Mouse (Mus musculus) gastrocnemius, postnatal 10 days (tissue): ENCODE results near the gene Thoc6. TPM values are rescaled to one million over a fixed set of nuclear protein-coding genes. Genes with fewer than 3 reads are reported as not detected.
A peak's percentile ranks its signal among the peaks of the same experiment; 100 is the strongest.

Experiments
- DNase-seq: peaks from one replicate; pipeline ENCODE4 v3.0.0; 2021; ENCODE audit warnings: mixed read lengths
- total RNA-seq, 2 experiments: library from RNA; stranded (reverse); gene quantifications; 2 replicates each; pipeline ENCODE4 v1.2.3; 2021

The Thoc6 gene
- total RNA-seq, 2 experiments from 2014 or later, result 17.7 to 21.2 TPM

DNA sequence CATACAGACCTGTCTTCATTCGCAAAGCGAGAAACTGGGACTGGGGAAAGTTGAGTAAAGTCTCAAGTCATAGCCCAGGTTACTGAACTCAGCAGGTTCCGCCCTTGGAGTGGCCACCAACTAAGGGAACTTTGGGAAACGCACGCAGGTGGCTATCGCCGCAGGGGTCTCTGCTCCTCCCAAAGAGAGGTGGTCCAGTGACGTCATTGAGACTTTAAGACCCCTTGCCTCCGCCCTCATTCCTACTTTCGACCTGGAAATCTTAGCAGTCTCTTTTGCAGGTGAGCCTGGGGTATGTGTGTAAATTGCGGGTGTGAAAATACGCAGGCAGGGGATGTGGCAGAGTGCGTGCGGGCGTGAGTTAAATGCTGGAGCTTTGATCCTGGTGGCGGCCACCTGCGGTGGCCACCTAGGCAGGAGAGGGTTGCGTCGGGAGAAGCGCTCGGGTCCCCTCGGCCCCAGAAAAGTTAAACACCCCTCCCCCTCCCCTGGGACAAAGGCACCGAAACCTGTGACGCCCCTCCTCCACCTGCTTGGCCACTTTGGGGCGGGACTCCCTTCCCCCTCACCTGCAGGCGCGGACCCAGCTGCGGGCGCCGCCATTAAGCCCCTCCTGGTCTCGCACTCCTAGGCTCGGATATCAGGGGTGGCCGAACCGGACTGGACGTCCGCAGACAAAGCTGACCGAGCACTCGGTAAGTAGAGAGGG is 5.6 kb upstream of the Thoc6 start, which contains the start of gene Cldn6:
Gene Cldn6 (plus strand): TSS at position 123 of the 709 bp plus-strand sequence.
- no peak for DNase-seq

- peak; percentile 81 for DNase-seq
These were observed 3.6 kb upstream of the Thoc6 start, which contains the start of gene Tnfrsf12a for GRCm38 (mm10) chr17:23677236-23677679. Tnfrsf12a (minus strand) TSS chr17:23677468.

DNA sequence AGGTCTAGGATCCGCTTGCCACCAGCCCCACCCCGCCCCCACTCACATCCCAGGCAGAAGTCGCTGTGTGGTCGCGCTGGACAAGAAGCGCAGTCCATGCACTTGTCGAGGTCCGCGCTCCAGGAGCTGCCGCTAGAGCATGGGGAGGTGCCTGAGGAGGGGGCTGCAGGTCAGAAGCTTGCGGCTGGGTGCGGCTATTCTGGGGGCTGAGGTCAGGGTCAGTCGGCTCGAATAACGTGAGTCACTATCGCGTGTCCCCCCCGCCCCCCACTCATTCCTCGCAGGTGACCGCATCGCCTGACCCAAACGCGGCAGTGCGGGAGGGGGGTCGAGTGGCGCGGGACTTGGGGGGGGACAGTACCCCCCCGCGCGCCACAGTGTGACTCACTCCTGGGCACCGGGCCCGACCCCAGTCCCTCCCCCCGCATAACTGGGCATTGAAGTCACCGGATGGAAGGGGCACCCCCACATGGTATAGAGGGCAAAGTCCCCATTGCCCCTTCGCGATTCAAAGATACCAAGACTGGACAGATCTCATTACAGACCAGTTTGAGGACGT is 2.9 kb upstream of the Thoc6 start:
- DNase-seq, result peak; percentile 70

DNA sequence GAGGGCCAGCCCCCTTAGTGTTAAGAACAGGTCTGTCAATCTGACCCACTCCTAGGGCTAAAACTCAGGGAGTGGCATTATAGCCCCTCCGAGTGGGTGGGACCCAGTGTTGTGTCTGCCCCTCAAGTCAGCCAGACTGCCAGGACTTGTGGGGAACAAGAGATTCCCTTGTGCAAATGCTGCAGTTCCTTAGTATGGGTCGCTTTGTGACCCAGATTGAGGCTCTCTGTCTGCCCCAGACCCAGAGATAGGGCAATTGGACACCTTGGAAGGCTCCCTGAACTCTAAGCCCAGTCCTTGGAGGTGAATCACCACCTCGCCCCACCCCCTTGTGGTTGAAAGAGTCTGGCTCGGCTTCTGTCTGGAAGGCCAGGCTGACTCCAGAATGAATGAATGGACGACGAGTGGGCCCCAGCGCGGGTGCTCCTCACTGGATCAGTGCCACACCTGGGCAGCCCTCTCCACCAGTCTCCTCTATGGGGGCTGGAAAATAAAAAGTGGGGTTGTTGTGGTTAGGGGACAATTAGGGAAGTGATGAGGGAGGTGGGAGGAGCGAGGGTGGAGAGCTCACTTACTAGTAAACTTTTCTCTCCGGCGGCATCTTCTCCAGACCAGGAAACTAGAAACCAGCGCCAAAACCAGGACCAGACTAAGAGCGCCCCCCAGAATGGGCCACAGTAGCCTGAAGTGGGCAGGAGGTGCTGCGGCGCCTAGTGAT is 2.0 kb upstream of the Thoc6 start:
- peak; percentile 59 for DNase-seq

GRCm38 (mm10) chr17:23675127-23675526 is 1.4 kb upstream of the Thoc6 start:
- DNase-seq, result peak; percentile 66

- no peak for DNase-seq
These were observed 730 bp upstream of the Thoc6 start for GRCm38 (mm10) chr17:23674271-23674952.

DNA sequence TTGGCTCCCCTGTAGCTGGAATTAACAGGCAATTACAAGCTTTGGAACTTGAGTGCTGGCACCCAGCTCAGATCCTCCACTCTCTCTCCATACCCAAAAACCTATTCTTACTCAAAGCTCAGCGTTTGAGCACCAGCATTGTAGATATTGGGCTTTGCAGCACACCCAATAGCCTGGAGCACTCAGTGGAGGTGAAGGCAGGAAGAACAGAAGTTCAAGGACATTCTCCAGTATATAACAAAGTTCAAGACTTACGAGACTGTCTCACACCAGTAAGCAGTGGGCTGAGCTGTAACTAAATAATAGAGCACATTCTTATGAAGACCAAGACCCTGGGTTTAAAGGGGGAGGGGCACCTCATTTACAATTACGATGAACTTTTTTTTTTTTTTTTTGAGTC is 921 bp downstream of the Thoc6 start:
- DNase-seq, result no peak

DNA sequence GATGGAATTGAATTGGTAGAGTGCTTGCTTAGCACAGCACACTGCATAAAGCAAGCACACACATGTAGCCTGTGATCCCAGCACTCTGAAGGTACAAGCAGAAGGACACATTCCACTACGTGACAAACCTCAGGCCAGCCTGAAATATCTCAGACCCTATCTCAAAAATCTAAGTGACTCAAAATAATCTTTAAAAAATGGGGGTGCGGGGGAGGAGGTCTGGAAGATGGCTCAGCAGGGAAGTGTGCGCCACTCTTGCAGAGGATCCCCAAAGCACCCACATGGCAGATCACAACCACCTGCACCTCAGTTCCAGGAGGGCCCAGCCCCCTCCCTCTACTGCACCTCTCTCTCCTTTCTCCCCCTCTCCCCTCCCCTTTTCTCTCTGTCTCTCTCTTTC is 2.2 kb downstream of the Thoc6 start:
- no peak for DNase-seq

- no peak for DNase-seq
These were observed 3.1 kb downstream of the Thoc6 start for GRCm38 (mm10) chr17:23670516-23671074.

DNA sequence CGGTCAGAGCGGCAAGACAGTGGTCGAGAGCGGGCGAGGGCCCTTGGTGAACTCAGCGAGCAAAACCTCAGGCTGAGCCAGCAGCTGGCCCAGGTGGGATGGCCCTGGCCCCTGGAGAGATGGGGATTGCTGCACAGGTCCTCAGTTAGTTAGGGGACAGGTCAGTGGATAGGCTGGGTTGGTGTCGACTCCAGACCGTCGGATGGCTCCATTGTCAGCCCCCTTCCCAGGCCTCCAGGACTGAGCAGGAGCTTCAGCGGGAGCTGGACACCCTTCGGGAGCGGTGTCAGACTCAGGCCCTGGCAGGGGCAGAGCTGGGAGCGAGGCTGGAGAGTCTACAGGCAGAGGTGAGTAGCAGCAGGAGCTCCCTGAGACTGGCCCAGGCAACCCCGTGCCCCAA is 8.2 kb downstream of the Thoc6 start:
- DNase-seq, result no peak

- no peak for DNase-seq
These were observed 9.1 kb downstream of the Thoc6 start for GRCm38 (mm10) chr17:23664556-23665021.

DNA sequence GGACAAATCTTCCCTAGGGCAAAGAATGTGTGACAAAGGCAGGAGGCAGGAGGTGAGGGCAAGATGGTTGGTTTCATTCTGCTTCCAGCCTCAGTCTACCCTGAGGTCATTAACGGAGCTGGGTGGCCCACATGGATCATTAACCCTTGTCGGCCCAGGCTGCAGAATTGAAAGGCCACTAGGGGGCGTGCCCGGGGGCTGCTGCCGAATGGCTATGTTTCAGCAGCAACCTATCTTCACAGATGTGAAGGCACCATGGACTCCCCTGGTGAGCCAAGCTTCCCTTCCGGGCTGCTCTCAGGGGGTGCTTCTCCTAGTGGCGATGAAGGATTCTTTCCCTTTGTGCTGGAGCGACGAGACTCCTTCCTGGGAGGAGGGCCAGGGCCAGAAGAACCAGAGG is 12.2 kb downstream of the Thoc6 start:
- DNase-seq, result no peak

- DNase-seq, result no peak
These were observed 12.8 kb downstream of the Thoc6 start for GRCm38 (mm10) chr17:23660876-23661200.

GRCm38 (mm10) chr17:23660117-23660875 is 13.4 kb downstream of the Thoc6 start, which contains the start of gene Bicdl2:
Bicdl2 (plus strand) TSS chr17:23660506.
- no peak for DNase-seq

GRCm38 (mm10) chr17:23658450-23658849 is 15.2 kb downstream of the Thoc6 start:
- no peak for DNase-seq

DNA sequence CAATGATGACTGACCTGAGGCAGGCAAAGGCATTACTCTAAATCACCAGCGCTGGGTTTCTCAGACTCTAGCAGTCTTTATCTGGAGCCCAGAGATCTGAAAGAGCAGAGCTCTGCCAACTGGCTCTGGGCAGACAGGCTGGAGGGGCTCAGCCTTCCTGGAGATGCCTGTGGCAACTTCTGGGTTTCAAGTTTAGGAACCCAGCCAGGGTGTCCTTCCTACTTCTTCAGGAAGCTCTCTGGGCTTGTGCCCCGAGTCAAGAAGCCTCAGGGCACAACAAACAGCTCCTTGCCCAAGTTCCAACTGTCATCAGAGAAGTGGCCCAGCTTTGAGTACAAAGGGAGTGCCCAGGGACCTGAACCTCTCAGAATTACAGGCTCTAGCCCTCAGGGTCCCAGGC is 19.3 kb downstream of the Thoc6 start:
- no peak for DNase-seq

- DNase-seq, result no peak
These were observed 19.7 kb downstream of the Thoc6 start for GRCm38 (mm10) chr17:23654001-23654400.

DNA sequence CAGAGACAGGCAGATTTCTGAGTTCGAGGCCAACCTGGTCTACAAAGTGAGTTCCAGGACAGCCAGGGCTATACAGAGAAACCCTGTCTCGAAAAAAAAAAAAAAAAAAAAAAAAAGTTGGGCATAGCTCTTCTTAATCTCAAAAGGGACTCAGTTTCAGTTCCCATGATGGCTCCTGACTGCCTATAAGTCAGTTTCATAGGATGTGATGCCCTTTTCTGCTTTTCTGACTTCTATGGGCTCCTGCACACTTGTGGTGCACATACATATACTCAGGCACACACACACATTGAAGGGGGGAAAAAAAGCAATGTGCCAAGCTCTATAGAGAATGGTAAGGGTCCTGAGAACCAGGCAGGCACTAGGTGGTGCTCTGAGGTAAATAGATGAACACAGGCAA is 20.4 kb downstream of the Thoc6 start:
- DNase-seq, result no peak

- DNase-seq, result no peak
These were observed 22.3 kb downstream of the Thoc6 start for GRCm38 (mm10) chr17:23651363-23651762.

DNA sequence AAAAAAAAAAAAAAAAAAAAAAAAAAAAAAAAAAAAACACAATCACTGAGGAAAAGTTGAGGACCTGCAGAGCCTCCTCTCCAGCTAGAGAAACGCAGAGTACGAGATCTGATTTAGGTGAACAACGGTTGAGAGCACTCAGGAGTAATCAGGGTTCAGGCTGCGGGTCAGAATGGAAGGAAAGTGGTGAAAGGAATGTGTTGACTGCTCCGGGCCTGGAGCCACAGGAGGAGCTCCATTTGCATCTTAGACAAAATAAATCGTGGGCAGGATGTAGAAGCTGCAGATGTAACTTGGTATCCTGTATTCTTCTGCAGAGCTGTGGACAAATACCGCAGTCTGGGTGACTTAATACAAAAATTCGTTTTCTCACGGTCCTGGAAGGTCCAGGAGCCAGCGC is 27.8 kb downstream of the Thoc6 start:
- no peak for DNase-seq
